Mouse (Mus musculus) neural tube, embryonic 14.5 days (tissue): ENCODE results near the gene Erg. TPM values are rescaled to one million over a fixed set of nuclear protein-coding genes. Genes with fewer than 3 reads are reported as not detected.

Experiments
- ATAC-seq: fragments of 200-750 bp; cut with Nextera tagmentation; 2 replicates; pipeline ENCODE4 v1.8.0; 2017; ENCODE audit warnings: low read depth, mild to moderate bottlenecking, moderate TSS enrichment, moderate library complexity
- H3K27ac ChIP-seq: fragments of 300-500 bp; sonication (generic); 2 replicates; pipeline ENCODE4 v1.5.1; 2014; ENCODE audit warnings: low read depth, mild to moderate bottlenecking, control low read depth, low read length, moderate library complexity, mixed read lengths
- H3K27me3 ChIP-seq: fragments of 300-500 bp; sonication (generic); 2 replicates; pipeline ENCODE4 v1.6.1; 2014; ENCODE audit warnings: low read length; ENCODE audit not compliant: control insufficient read depth, insufficient read depth
- H3K36me3 ChIP-seq: fragments of 300-500 bp; sonication (generic); 2 replicates; pipeline ENCODE4 v1.6.1; 2014; ENCODE audit warnings: low read length, mixed read lengths; ENCODE audit not compliant: control insufficient read depth, insufficient read depth
- H3K4me1 ChIP-seq: fragments of 300-500 bp; sonication (generic); 2 replicates; pipeline ENCODE4 v1.6.1; 2014; ENCODE audit warnings: low read length; ENCODE audit not compliant: control insufficient read depth, insufficient read depth
- H3K4me2 ChIP-seq: fragments of 300-500 bp; sonication (generic); 2 replicates; pipeline ENCODE4 v1.6.1; 2014; ENCODE audit warnings: mild to moderate bottlenecking, low read depth, low read length, control low read depth
- H3K4me3 ChIP-seq: fragments of 300-500 bp; sonication (generic); 2 replicates; pipeline ENCODE4 v1.5.1; 2014; ENCODE audit warnings: low read depth, low read length, control low read depth, mixed read lengths
- H3K9ac ChIP-seq: fragments of 300-500 bp; sonication (generic); replicated peaks from 2 replicates; pipeline ENCODE4 v1.6.1; 2014; ENCODE audit warnings: low read depth, mild to moderate bottlenecking, control low read depth, low read length, mixed read lengths
- H3K9me3 ChIP-seq: fragments of 300-500 bp; sonication (generic); 2 replicates; pipeline ENCODE4 v1.6.1; 2016; ENCODE audit warnings: low read length; ENCODE audit not compliant: control insufficient read depth
- WGBS: fragments of 180-500 bp; shearing (Covaris S2); extraction: QIAGEN DNeasy Blood & Tissue Kit; methylation state at CpG from one replicate; pipeline ENCODE4 v1.1.7; 2014; 5-methylcytosine and 5-hydroxymethylcytosine counted together
- polyA plus RNA-seq: library from polyadenylated mRNA; unstranded; fragments of >200 nt; fragmentation: Nextera tagmentation; extraction: Ambion mirVana; gene quantifications from 2 replicates; pipeline ENCODE4 v1.2.1, GENCODE M21; 2014

Gene Erg
- 0.95 and 2.4 TPM in 2 replicates for polyA plus RNA-seq

GRCm38 (mm10) chr16:95586311-95586602, at the start of gene Erg:
Gene Erg (minus strand): TSS chr16:95586593.
- no peak within 1 kb of the TSS for H3K27ac ChIP-seq
- H3K4me1 ChIP-seq, result peaks cover 16% of the 10 kb centered on the region; the same call in 1 of the 2 replicates
- H3K9me3 ChIP-seq, result no peaks in the 10 kb centered on the region
- WGBS, result 11% methylated on average over 5 of the region's 5 CpGs
- peaks cover 16% of the 10 kb centered on the region for H3K27me3 ChIP-seq
- ATAC-seq, result no peak
- no peaks in the 10 kb centered on the region for H3K36me3 ChIP-seq
- peak within 1 kb of the TSS; percentile 41 for H3K4me3 ChIP-seq
- peak within 1 kb of the TSS; percentile 87 for H3K4me2 ChIP-seq
- H3K9ac ChIP-seq, result peak within 1 kb of the TSS; percentile 28; the same call in 1 of the 2 replicates

DNA sequence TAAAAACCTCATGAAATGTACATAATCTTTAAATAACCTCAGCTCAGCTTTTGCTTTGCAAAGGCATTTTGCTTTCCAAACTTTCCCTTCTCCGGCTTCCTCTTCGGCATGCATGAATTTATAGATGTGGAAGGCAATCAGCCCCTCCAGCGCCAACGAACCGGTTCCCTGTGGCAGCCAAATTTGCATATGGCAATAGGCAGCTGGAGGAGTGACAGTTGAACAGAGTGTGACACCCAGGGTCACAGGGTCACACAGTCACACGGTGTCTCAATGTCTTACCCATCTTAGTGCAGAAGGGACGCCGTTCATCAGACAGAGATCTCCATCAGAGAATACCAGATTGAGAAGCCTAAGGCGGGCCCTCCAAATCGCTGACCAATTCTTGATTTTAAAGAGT, 45.4 kb upstream of the Erg start:
- no peaks in the 10 kb centered on the region for H3K4me1 ChIP-seq
- no peaks in the 10 kb centered on the region for H3K27me3 ChIP-seq

GRCm38 (mm10) chr16:95623876-95624770, 37.7 kb upstream of the Erg start:
- Histone ChIP-seq H3K4me3 (no peak overlapping the region), H3K9me3 (no peaks in the 10 kb centered on the region), H3K4me1 (no peaks in the 10 kb centered on the region), H3K9ac (no peak overlapping the region), H3K27ac (no peak overlapping the region), H3K4me2 (no peak overlapping the region), H3K36me3 (no peaks in the 10 kb centered on the region), H3K27me3 (no peaks in the 10 kb centered on the region)
- no peak for ATAC-seq
- 80% methylated on average over 7 of the region's 7 CpGs for WGBS

More for the DNA sequence above, 45.4 kb upstream of the Erg start:
- Histone ChIP-seq H3K27ac (no peak overlapping the region), H3K9ac (no peak overlapping the region), H3K9me3 (no peaks in the 10 kb centered on the region), H3K4me3 (no peak overlapping the region), H3K4me2 (no peak overlapping the region), H3K36me3 (no peaks in the 10 kb centered on the region)
- no peak for ATAC-seq
- WGBS, result 51% methylated on average over 10 of the region's 10 CpGs

- 63% methylated on average over 4 of the region's 4 CpGs for WGBS
- no peaks in the 10 kb centered on the region for H3K9me3 ChIP-seq
These were observed 36.7 kb upstream of the Erg start for GRCm38 (mm10) chr16:95623056-95623455.

GRCm38 (mm10) chr16:95619859-95620325, 33.5 kb upstream of the Erg start:
- no peaks in the 10 kb centered on the region for H3K4me1 ChIP-seq
- WGBS, result 86% methylated on average over 4 of the region's 4 CpGs
- no peak overlapping the region for H3K4me3 ChIP-seq
- no peak overlapping the region for H3K27ac ChIP-seq
- H3K9ac ChIP-seq, result no peak overlapping the region
- no peak for ATAC-seq
- no peaks in the 10 kb centered on the region for H3K9me3 ChIP-seq
- no peaks in the 10 kb centered on the region for H3K27me3 ChIP-seq
- no peak overlapping the region for H3K4me2 ChIP-seq
- H3K36me3 ChIP-seq, result no peaks in the 10 kb centered on the region

More at GRCm38 (mm10) chr16:95623056-95623455, 36.7 kb upstream of the Erg start:
- Histone ChIP-seq H3K4me3 (no peak overlapping the region), H3K4me1 (no peaks in the 10 kb centered on the region), H3K9ac (no peak overlapping the region), H3K4me2 (no peak overlapping the region), H3K27ac (no peak overlapping the region), H3K27me3 (no peaks in the 10 kb centered on the region), H3K36me3 (no peaks in the 10 kb centered on the region)
- ATAC-seq, result no peak

DNA sequence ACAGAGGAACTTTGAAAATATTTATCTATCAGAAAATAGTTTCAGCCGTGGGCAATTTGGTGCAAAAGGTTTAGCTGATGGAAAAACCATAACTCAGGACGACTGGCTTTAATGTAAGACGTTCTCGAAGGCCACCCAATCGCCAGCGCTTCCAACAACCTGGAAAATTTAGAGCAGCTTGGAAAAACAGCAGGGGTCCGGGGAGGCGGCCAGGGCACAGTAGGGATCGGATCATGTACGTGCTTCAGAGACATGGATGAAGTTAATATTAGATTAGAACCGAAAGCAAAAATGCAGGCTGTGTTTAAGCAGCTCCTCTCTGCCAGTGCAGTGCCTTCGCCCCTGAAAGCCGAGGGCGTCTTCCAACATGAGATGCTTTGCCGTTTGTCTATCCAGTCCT, 31.8 kb upstream of the Erg start:
- ATAC-seq, result no peak
- WGBS, result 63% methylated on average over 15 of the region's 15 CpGs
- Histone ChIP-seq H3K4me1 (no peaks in the 10 kb centered on the region), H3K9me3 (no peaks in the 10 kb centered on the region), H3K4me3 (no peak overlapping the region), H3K27ac (no peak overlapping the region), H3K36me3 (no peaks in the 10 kb centered on the region), H3K4me2 (no peak overlapping the region), H3K27me3 (no peaks in the 10 kb centered on the region), H3K9ac (no peak overlapping the region)

- H3K4me2 ChIP-seq, result no peak overlapping the region
- WGBS, result 34% methylated on average over 6 of the region's 6 CpGs
- no peaks in the 10 kb centered on the region for H3K9me3 ChIP-seq
- H3K4me1 ChIP-seq, result no peaks in the 10 kb centered on the region
- no peaks in the 10 kb centered on the region for H3K27me3 ChIP-seq
- H3K36me3 ChIP-seq, result no peaks in the 10 kb centered on the region
- no peak for ATAC-seq
- H3K27ac ChIP-seq, result no peak overlapping the region
- no peak overlapping the region for H3K9ac ChIP-seq
- no peak overlapping the region for H3K4me3 ChIP-seq
These were observed 31.3 kb upstream of the Erg start for GRCm38 (mm10) chr16:95617720-95618119.

- Histone ChIP-seq H3K27me3 (no peaks in the 10 kb centered on the region), H3K9ac (no peak overlapping the region), H3K27ac (no peak overlapping the region), H3K9me3 (no peaks in the 10 kb centered on the region), H3K4me3 (no peak overlapping the region), H3K4me2 (no peak overlapping the region), H3K4me1 (no peaks in the 10 kb centered on the region), H3K36me3 (no peaks in the 10 kb centered on the region)
- 36% methylated on average over 6 of the region's 6 CpGs for WGBS
- no peak for ATAC-seq
These were observed 29.2 kb upstream of the Erg start for GRCm38 (mm10) chr16:95615579-95615978.

DNA sequence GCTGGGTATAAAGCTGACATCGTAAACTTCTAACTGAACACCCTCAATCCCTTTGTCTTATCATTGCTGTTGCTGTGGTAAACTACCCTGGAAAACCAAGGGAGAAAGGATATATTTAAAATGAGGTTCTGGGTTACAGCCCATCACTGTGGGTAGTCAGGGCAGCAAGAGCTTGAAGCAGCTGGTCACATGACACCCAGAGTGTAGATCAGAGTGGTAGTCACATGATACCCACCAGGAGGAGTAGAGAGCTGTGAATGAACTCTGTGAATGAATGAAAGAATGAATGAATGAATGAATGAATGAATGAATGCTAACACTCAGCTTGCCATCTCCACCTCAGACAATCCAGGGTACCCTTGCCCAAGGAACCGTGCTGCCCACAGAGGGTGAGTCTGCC, 28.1 kb upstream of the Erg start:
- 88% methylated on average over 2 of the region's 2 CpGs for WGBS
- Histone ChIP-seq H3K9ac (no peak overlapping the region), H3K9me3 (no peaks in the 10 kb centered on the region), H3K36me3 (no peaks in the 10 kb centered on the region), H3K4me2 (no peak overlapping the region), H3K27ac (no peak overlapping the region), H3K27me3 (no peaks in the 10 kb centered on the region), H3K4me3 (no peak overlapping the region), H3K4me1 (no peaks in the 10 kb centered on the region)
- ATAC-seq, result no peak
